Mouse (Mus musculus): ENCODE measurements around the gene Reep3. TPM values are rescaled to one million over a fixed set of nuclear protein-coding genes. Genes with fewer than 3 reads are reported as not detected.

Reep3 gene
- polyA plus RNA-seq, 1 experiment from 2014 or later = 8.9 TPM

- Histone ChIP-seq H3K9ac (no peak overlapping the region), H3K4me2 (no peak overlapping the region), H3K9me3 (replicated peaks) (no peaks in the 10 kb centered on the region), H3K27ac (replicated peaks) (no peak overlapping the region), H3K4me1 (replicated peaks) (peaks cover 22% of the 10 kb centered on the region), H3K27me3 (no peaks in the 10 kb centered on the region), H3K36me3 (replicated peaks) (no peaks in the 10 kb centered on the region), H3K4me3 (replicated peaks) (no peak overlapping the region)
- ATAC-seq (ENCODE audit: insufficient read depth) = no peak
- WGBS (ENCODE audit: insufficient replicate concordance) = 69% methylated on average over 6 of the region's 7 CpGs
Measured at GRCm38 (mm10) chr10:67050766-67051165, 46.0 kb downstream of the Reep3 start.

GRCm38 (mm10) chr10:67049621-67050020 lies 47.1 kb downstream of the Reep3 start:
- 63% methylated on average over 7 of the region's 7 CpGs for WGBS (ENCODE audit: insufficient replicate concordance)
- H3K4me1 ChIP-seq (replicated peaks) = peaks cover 22% of the 10 kb centered on the region
- H3K4me2 ChIP-seq = no peak overlapping the region
- ATAC-seq (ENCODE audit: insufficient read depth) = no peak
- no peak overlapping the region for H3K27ac ChIP-seq (replicated peaks)
- no peaks in the 10 kb centered on the region for H3K36me3 ChIP-seq (replicated peaks)
- H3K27me3 ChIP-seq = no peaks in the 10 kb centered on the region
- H3K4me3 ChIP-seq (replicated peaks) = no peak overlapping the region
- no peaks in the 10 kb centered on the region for H3K9me3 ChIP-seq (replicated peaks)
- no peak overlapping the region for H3K9ac ChIP-seq

GRCm38 (mm10) chr10:67048871-67049615 lies 47.7 kb downstream of the Reep3 start:
- H3K4me2 ChIP-seq = no peak overlapping the region
- no peaks in the 10 kb centered on the region for H3K9me3 ChIP-seq (replicated peaks)
- H3K36me3 ChIP-seq (replicated peaks) = no peaks in the 10 kb centered on the region
- no peak overlapping the region for H3K4me3 ChIP-seq (replicated peaks)
- H3K27ac ChIP-seq (replicated peaks) = no peak overlapping the region
- H3K4me1 ChIP-seq (replicated peaks) = peaks cover 28% of the 10 kb centered on the region
- no peak overlapping the region for H3K9ac ChIP-seq
- no peak for ATAC-seq (ENCODE audit: insufficient read depth)
- H3K27me3 ChIP-seq = no peaks in the 10 kb centered on the region
- WGBS (ENCODE audit: insufficient replicate concordance) = 51% methylated on average over 13 of the region's 13 CpGs

- Histone ChIP-seq H3K9ac (no peak overlapping the region), H3K4me1 (replicated peaks) (peaks cover 38% of the 10 kb centered on the region), H3K9me3 (replicated peaks) (no peaks in the 10 kb centered on the region), H3K4me3 (replicated peaks) (no peak overlapping the region), H3K27ac (replicated peaks) (no peak overlapping the region; the same call in 1 of the 2 replicates), H3K4me2 (no peak overlapping the region), H3K36me3 (replicated peaks) (no peaks in the 10 kb centered on the region), H3K27me3 (no peaks in the 10 kb centered on the region)
- no peak for ATAC-seq (ENCODE audit: insufficient read depth)
- WGBS (ENCODE audit: insufficient replicate concordance) = 68% methylated on average over 18 of the region's 18 CpGs
Measured at GRCm38 (mm10) chr10:67047712-67048645, 48.8 kb downstream of the Reep3 start.

- Histone ChIP-seq H3K4me1 (replicated peaks) (peaks cover 33% of the 10 kb centered on the region), H3K4me3 (replicated peaks) (no peak overlapping the region), H3K4me2 (no peak overlapping the region), H3K9ac (no peak overlapping the region), H3K27me3 (no peaks in the 10 kb centered on the region), H3K36me3 (replicated peaks) (no peaks in the 10 kb centered on the region), H3K9me3 (replicated peaks) (no peaks in the 10 kb centered on the region), H3K27ac (replicated peaks) (no peak overlapping the region)
- 67% methylated on average over 12 of the region's 12 CpGs for WGBS (ENCODE audit: insufficient replicate concordance)
- ATAC-seq (ENCODE audit: insufficient read depth) = no peak
Measured at GRCm38 (mm10) chr10:67045192-67045899, 51.4 kb downstream of the Reep3 start.

GRCm38 (mm10) chr10:67044346-67044745 lies 52.4 kb downstream of the Reep3 start:
- Histone ChIP-seq H3K9ac (no peak overlapping the region), H3K27me3 (no peaks in the 10 kb centered on the region), H3K9me3 (replicated peaks) (no peaks in the 10 kb centered on the region), H3K36me3 (replicated peaks) (no peaks in the 10 kb centered on the region), H3K4me1 (replicated peaks) (peaks cover 33% of the 10 kb centered on the region), H3K27ac (replicated peaks) (no peak overlapping the region), H3K4me2 (no peak overlapping the region), H3K4me3 (replicated peaks) (no peak overlapping the region)
- WGBS (ENCODE audit: insufficient replicate concordance) = 58% methylated on average over 5 of the region's 5 CpGs
- ATAC-seq (ENCODE audit: insufficient read depth) = peak; percentile 41; the same call in 1 of the 2 replicates

GRCm38 (mm10) chr10:67043236-67043635 lies 53.5 kb downstream of the Reep3 start:
- peak overlapping the region; percentile 45 for H3K27ac ChIP-seq (replicated peaks)
- no peak for ATAC-seq (ENCODE audit: insufficient read depth)
- no peak overlapping the region for H3K4me2 ChIP-seq

GRCm38 (mm10) chr10:67040410-67040809 lies 56.3 kb downstream of the Reep3 start:
- H3K9ac ChIP-seq = no peak overlapping the region
- H3K4me3 ChIP-seq (replicated peaks) = no peak overlapping the region
- H3K36me3 ChIP-seq (replicated peaks) = no peaks in the 10 kb centered on the region
- H3K27me3 ChIP-seq = no peaks in the 10 kb centered on the region
- H3K27ac ChIP-seq (replicated peaks) = no peak overlapping the region
- H3K9me3 ChIP-seq (replicated peaks) = no peaks in the 10 kb centered on the region
- no peak for ATAC-seq (ENCODE audit: insufficient read depth)
- peaks cover 32% of the 10 kb centered on the region for H3K4me1 ChIP-seq (replicated peaks)
- 81% methylated on average over 3 of the region's 3 CpGs for WGBS (ENCODE audit: insufficient replicate concordance)
- H3K4me2 ChIP-seq = no peak overlapping the region

More at GRCm38 (mm10) chr10:67043236-67043635, 53.5 kb downstream of the Reep3 start:
- WGBS (ENCODE audit: insufficient replicate concordance) = 50% methylated on average over 7 of the region's 7 CpGs
- Histone ChIP-seq H3K9ac (no peak overlapping the region), H3K4me1 (replicated peaks) (peaks cover 30% of the 10 kb centered on the region), H3K36me3 (replicated peaks) (no peaks in the 10 kb centered on the region), H3K4me3 (replicated peaks) (no peak overlapping the region), H3K9me3 (replicated peaks) (no peaks in the 10 kb centered on the region), H3K27me3 (no peaks in the 10 kb centered on the region)

GRCm38 (mm10) chr10:67039001-67039400 lies 57.7 kb downstream of the Reep3 start:
- ATAC-seq (ENCODE audit: insufficient read depth) = no peak
- H3K4me1 ChIP-seq (replicated peaks) = peaks cover 24% of the 10 kb centered on the region
- H3K36me3 ChIP-seq (replicated peaks) = no peaks in the 10 kb centered on the region
- H3K4me3 ChIP-seq (replicated peaks) = no peak overlapping the region
- H3K9ac ChIP-seq = no peak overlapping the region
- 77% methylated on average over 17 of the region's 17 CpGs for WGBS (ENCODE audit: insufficient replicate concordance)
- H3K27ac ChIP-seq (replicated peaks) = no peak overlapping the region
- no peaks in the 10 kb centered on the region for H3K27me3 ChIP-seq
- H3K9me3 ChIP-seq (replicated peaks) = no peaks in the 10 kb centered on the region
- H3K4me2 ChIP-seq = no peak overlapping the region

GRCm38 (mm10) chr10:67036542-67036941 lies 60.2 kb downstream of the Reep3 start:
- H3K27me3 ChIP-seq = no peaks in the 10 kb centered on the region
- no peaks in the 10 kb centered on the region for H3K9me3 ChIP-seq (replicated peaks)
- WGBS (ENCODE audit: insufficient replicate concordance) = 75% methylated on average over 10 of the region's 10 CpGs
- no peak for ATAC-seq (ENCODE audit: insufficient read depth)
- H3K27ac ChIP-seq (replicated peaks) = no peak overlapping the region
- H3K4me1 ChIP-seq (replicated peaks) = peaks cover 5% of the 10 kb centered on the region
- no peaks in the 10 kb centered on the region for H3K36me3 ChIP-seq (replicated peaks)
- H3K9ac ChIP-seq = no peak overlapping the region
- H3K4me2 ChIP-seq = no peak overlapping the region
- no peak overlapping the region for H3K4me3 ChIP-seq (replicated peaks)

GRCm38 (mm10) chr10:67036141-67036540 lies 60.6 kb downstream of the Reep3 start:
- Histone ChIP-seq H3K4me3 (replicated peaks) (no peak overlapping the region), H3K4me2 (no peak overlapping the region), H3K27ac (replicated peaks) (no peak overlapping the region), H3K36me3 (replicated peaks) (no peaks in the 10 kb centered on the region), H3K4me1 (replicated peaks) (peaks cover 5% of the 10 kb centered on the region), H3K9ac (no peak overlapping the region), H3K27me3 (no peaks in the 10 kb centered on the region), H3K9me3 (replicated peaks) (no peaks in the 10 kb centered on the region)
- ATAC-seq (ENCODE audit: insufficient read depth) = no peak
- 32% methylated on average over 5 of the region's 5 CpGs for WGBS (ENCODE audit: insufficient replicate concordance)
